Mouse (Mus musculus) mouse trophoblast stem cell (cell line): ENCODE measurements at regions not wholly inside any gene's neighbourhood (a gene's known extent, or its start where the extent isn't known, plus 50 kb on each side); places are given as distances from the start of the nearest gene placed in this dataset.

Experiments
- in situ Hi-C, 2 experiments: fragments of 300-500 bp; cut with MseI, MboI; formaldehyde crosslinking; loops; 2 replicates in 1 of 2; 3 replicates in 1 of 2; pipeline ENCODE4 v1.15.1; 2025

DNA sequence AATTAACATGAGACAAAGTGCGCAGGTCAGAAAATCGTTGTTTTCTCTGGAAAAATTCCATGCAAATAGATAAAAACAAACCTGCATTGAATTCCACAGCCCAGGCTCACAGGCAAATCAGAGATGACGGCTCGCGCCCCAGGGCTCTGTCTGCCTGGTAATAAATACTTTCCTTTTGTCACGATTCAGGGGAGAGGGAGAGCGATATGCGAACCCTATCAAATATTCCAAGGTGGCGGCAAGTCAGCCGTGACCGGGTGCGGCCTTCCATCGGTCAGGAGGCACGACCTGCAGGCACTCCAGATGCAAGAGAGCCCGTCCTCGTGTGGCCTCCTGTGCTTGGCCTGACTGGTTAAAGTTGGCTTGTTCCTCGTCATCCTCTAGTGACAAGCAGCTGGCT, 94.5 kb upstream of the Gsc start:
- in situ Hi-C loops = no loop called here

DNA sequence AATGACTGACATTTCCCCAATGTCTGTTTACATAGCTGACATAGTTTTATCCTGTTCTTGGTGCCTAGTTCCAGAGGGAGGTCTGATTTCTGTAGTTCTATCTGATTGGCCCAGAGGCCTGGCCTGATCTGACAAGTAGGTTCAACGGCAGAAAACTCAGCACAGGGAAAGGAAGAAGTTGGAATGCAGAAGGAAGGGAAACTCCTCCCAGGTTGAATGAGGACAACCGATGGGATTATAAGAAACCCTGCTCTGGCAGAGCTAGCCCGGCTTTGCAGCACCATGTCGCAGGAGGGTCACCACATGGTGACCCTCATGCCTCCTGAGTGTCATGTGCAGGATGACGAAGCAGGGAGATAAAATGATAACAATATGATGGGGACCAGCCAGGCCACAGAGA, 89.8 kb upstream of the Gsc start:
- in situ Hi-C loops = no loop called here

DNA sequence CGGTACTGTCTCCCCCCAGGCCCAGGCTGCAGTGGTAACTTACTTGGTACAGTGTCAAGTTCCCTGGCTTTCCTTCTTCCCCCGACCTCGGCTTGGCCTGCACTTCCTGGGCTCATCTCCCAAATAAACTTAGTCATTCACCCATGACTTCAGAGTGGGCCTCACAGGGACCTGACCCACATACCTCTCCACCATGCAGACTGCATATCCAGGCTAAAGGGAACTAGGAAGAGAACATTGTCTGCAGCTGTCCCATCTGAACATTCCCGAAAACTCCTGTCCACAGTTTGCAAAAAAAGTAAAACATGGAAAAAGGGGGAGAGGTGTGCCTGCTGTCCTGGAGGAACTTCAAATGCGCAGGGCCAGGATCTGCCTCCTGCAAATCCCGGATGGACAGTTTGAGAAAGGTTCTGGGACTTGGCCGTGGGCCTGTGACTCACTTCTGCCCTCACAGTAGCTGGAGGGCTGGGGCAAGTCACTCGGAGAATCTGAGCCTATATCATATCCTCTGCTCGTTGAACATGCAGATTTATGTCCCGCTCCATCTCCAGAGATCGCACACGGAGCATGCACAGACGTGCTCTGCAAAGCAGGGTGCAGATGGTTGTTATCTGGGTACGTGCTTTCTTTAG, 87.9 kb upstream of the Gsc start:
- in situ Hi-C loops = no loop called here

DNA sequence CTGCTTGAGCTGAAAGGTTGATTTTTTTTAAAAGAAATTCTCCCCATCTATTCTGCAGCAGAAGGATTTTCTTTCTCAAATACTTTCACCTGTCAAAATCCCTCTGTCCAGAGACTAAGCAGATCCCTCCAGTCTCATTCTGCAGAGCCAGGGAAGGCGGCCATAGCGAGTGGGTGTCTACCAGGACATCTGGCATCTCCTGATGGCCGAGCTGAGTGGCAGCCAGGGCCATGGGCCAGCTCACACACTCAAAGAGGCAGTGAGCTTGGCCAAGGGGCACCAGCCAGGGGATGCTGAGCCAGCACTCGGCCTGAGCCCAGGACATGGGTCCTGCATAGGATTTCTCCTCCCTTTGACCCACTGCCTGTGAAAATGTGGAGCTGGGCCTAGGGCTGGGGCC, 84.6 kb upstream of the Gsc start:
- in situ Hi-C loops = loop anchor here in 1 of 2 experiments (10.0 kb wide), 1 partner anchor 63 kb away; no protein-coding TSS in a partner anchor

DNA sequence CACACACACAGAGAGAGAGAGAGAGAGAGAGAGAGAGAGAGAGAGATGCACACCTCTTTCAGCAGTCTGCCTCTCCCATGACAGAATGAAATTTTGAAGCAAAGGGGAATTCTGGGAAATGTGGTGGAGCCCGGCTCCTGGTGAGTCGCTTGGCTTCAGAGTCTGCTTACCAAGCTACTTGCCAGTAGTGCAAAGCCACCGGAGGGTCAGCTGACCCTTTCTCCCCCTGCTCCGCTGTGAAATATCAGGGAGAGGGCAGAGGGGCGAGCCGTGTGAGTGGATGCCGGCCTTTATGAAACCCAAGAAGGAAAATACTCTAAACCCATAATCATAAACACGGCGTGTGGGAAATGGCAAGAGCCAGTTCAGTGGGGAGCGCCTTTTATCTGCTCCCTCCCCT, 84.2 kb upstream of the Gsc start:
- in situ Hi-C loops = loop anchor here in 1 of 2 experiments (10.0 kb wide), 1 partner anchor 63 kb away; no protein-coding TSS in a partner anchor

DNA sequence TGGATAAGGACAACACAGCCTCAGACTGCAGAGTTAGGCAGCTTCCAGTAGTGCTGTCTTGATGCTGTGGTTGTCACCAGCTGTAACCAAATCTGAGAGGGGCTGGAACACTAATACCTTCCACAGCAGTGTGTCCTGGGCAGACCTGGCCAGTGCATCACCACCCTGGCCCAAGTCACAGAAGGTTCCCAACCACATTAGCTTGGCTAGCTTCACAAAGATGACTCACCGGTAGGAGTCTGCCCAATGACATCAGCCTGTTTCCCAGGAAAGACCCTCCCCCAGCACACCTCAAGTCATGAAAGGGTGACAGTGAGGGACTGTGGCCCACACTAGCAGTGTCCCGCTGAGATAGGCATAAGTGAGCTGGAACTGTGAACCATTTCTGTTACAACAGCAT, 75.5 kb upstream of the Gsc start:
- in situ Hi-C loops = no loop called here

DNA sequence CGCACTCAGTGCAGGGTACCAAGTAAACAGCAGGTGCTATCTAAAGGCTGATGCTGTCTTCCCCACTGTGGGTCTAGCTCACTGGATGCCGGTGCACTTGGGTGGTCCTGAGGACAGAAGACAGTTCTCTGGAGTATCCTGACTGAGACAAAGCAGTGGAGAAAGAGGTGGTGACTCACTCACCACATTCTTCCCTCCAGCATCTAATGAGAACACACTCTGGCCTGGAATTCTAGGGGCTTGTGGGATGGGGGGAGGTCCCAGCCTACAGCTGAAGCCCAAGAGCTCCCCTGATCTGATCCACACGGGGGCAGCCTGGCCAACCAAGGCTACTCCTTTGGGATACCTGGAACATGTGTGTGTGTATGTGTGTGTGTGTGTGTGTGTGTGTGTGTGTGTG, 74.4 kb upstream of the Gsc start:
- in situ Hi-C loops = no loop called here

DNA sequence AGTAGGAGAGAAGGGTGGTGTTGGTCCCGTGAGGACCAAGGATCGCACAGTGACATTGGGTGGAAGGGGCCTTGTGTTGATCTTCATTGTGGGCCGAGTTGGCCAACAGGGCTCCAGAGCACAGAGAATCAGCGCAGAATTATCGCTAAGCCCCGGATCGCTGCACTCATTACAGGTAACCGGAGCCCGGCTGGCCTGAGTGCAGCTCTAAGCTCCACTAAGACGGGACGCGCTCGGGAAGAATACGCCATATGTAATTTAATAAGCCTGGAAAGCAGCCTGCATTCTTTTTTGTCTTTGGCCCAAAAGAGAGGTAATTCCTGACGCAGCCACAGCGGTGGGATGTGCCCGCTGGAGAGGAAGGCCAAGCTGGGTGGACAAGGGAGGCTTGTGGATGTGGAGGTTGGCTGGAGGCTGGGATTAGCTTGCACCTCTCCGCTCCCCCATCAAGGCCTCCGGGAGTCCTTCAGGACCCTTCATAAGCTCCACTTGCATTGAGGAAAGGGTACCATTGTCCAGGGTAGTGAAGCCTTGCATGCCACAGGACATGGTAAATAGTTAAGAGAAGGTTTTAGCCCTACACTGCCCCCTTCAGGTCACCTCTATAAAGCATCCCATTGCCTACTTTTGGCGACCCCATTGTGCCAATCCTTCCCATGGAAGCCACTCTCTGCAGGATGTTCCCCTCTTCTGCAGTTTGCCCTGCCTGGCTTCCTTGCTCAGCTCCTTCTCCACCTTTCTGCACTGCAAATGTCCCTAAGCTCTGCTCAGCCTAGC, 73.1 kb upstream of the Gsc start:
- in situ Hi-C loops = no loop called here

DNA sequence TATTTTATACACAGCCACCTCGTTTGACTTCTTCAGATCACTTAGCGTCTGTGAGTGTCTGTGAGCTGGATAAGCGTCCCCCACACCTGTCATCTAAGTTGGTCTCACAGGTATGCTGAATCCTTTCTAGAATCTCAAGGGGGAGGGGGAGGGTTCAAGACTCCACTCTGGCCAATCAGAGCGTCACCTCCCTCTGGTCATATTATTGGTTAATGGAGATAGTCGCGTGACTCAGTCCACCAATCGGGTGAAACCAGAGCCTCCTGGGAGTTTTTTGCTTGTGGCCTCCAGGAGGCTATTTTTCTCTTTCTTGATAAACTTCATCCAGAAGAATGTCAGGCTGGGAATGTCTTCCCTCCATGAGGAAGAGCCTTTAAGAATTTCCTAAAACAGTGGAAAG, 66.8 kb upstream of the Gsc start:
- in situ Hi-C loops = no loop called here

DNA sequence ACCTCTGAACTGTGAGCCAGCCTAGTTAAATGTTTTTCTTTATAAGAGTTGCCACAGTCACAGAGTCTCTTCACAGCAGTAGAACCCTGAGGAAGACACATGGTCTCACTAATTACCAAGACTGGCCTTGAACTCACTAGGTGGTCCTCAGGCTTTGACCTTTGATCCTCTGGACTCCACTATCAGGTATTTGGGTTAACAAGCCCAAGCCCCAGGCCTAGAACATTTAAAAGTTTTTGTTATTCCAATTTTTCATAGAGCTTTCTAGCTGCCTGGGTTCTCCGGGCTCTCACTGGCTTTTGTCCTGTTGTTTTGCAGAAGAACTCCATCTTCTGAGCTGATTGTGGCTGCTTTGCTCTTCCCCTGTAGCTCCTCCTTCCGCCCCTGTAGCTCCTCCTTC, 65.3 kb upstream of the Gsc start:
- in situ Hi-C loops = no loop called here

DNA sequence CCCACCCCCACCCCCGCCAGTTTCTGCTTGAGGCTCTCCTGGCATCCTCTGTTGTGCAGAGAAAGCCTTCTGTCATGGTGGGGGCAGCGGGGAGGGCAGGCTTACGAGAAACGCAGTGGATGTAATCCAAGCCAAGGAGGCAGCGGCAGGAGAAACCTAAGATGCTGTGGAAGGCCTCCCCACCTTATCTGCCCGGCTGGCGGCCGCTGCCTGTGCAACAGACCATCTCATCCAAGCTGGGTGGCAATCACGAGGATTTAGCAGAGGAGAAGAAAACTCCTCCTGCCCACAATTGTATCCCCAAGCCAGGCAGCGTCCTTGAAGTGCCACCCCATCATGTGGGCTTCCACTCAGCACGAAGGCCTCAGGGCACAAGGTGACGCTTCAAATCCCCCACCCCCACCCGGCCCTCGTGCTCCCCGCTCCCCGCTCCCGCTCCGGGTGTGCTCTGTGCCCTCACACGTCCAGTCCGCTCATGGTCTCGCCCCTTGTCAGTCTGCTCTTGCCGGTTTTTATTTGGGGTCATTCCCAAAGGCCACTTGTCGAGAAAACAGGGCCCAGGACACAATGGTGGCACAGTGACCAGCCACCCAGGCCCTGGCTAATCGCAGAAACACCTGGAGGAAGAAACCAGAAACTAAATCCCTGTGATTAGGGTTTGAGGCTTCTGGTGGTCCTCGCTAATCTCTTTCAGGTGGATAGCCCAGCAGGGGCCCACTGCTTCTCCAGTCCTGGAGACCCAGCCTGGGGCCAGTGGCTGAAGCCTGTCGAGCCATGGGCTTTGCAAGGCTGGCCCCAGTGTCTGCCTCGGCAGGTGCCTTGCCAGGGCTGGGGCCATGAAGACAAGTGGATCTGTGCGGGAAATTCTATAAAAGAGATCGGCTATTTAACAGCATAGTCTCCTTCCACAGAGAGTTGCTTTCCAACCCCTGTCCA, 58.6 kb upstream of the Gsc start:
- in situ Hi-C loops = no loop called here

DNA sequence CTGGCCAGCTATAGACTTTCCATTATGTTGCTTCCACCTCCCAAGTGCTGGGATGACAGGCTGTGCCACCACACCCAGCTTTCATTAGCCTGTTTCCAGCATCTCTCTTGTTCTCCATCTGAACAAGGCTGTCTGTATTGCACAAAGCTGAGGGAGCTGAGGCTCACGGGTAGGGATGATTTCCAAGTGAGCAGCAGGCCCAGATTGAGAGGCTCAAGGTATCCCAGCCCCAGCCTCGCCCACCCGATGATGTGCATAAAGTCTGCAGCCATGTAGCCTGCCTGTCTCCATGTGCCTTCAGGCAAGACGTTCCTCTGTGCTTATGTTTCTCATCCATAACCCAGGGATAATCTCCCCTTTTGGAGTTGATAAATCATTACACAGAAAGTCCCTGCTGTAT, 57.5 kb upstream of the Gsc start:
- in situ Hi-C loops = no loop called here
